Mouse (Mus musculus): Measurements from ENCODE around the gene Ankrd34a.

Gene Ankrd34a

GRCm38 (mm10) chr3:96578561-96579238, 17.7 kb upstream of the Ankrd34a start:
- in situ Hi-C loops (cut with MboI; ENCODE audit: low sequenced_read_pairs): no loop called here

GRCm38 (mm10) chr3:96579239-96579750, 17.1 kb upstream of the Ankrd34a start:
- in situ Hi-C loops (cut with MboI; ENCODE audit: low sequenced_read_pairs): no loop called here

- in situ Hi-C loops (cut with MboI; ENCODE audit: low sequenced_read_pairs): loop anchor here (5.0 kb wide), 1 partner anchor 33 kb away; no protein-coding TSS in a partner anchor
These were observed 16.5 kb upstream of the Ankrd34a start for GRCm38 (mm10) chr3:96579885-96580454.

- in situ Hi-C loops (cut with MboI; ENCODE audit: low sequenced_read_pairs): loop anchor here (5.0 kb wide), 1 partner anchor 34 kb away; no protein-coding TSS in a partner anchor
These were observed 15.3 kb upstream of the Ankrd34a start for GRCm38 (mm10) chr3:96581141-96581540.

- in situ Hi-C loops (cut with MboI; ENCODE audit: low sequenced_read_pairs): loop anchor here (5.0 kb wide), 1 partner anchor 35 kb away; no protein-coding TSS in a partner anchor
These were observed 14.5 kb upstream of the Ankrd34a start for GRCm38 (mm10) chr3:96581771-96582515.

- in situ Hi-C loops (cut with MboI; ENCODE audit: low sequenced_read_pairs): loop anchor here (5.0 kb wide), 1 partner anchor 36 kb away; no protein-coding TSS in a partner anchor
These were observed 13.1 kb upstream of the Ankrd34a start for GRCm38 (mm10) chr3:96583386-96583785.

GRCm38 (mm10) chr3:96590657-96591056, 5.8 kb upstream of the Ankrd34a start:
- in situ Hi-C loops (cut with MboI; ENCODE audit: low sequenced_read_pairs): no loop called here

GRCm38 (mm10) chr3:96593374-96593773, 3.1 kb upstream of the Ankrd34a start:
- in situ Hi-C loops (cut with MboI; ENCODE audit: low sequenced_read_pairs): no loop called here

- in situ Hi-C loops (cut with MboI; ENCODE audit: low sequenced_read_pairs): no loop called here
These were observed 2.5 kb upstream of the Ankrd34a start, which contains the start of gene Polr3gl for GRCm38 (mm10) chr3:96593790-96594560. Gene Polr3gl, minus strand, starts transcription at chr3:96594181.

- in situ Hi-C loops (cut with MboI; ENCODE audit: low sequenced_read_pairs): no loop called here
These were observed 1.6 kb upstream of the Ankrd34a start for GRCm38 (mm10) chr3:96594851-96595250.

GRCm38 (mm10) chr3:96595661-96596060, 775 bp upstream of the Ankrd34a start:
- in situ Hi-C loops (cut with MboI; ENCODE audit: low sequenced_read_pairs): no loop called here

GRCm38 (mm10) chr3:96596855-96597254, 419 bp downstream of the Ankrd34a start:
- in situ Hi-C loops (cut with MboI; ENCODE audit: low sequenced_read_pairs): no loop called here

- in situ Hi-C loops (cut with MboI; ENCODE audit: low sequenced_read_pairs): no loop called here
These were observed 1.0 kb downstream of the Ankrd34a start for GRCm38 (mm10) chr3:96597435-96597891.

GRCm38 (mm10) chr3:96598156-96599068, 2.0 kb downstream of the Ankrd34a start:
- in situ Hi-C loops (cut with MboI; ENCODE audit: low sequenced_read_pairs): no loop called here

- in situ Hi-C loops (cut with MboI; ENCODE audit: low sequenced_read_pairs): no loop called here
These were observed 2.6 kb downstream of the Ankrd34a start for GRCm38 (mm10) chr3:96599069-96599393.

GRCm38 (mm10) chr3:96599411-96599810, 3.0 kb downstream of the Ankrd34a start:
- in situ Hi-C loops (cut with MboI; ENCODE audit: low sequenced_read_pairs): no loop called here

GRCm38 (mm10) chr3:96600639-96601250, 4.3 kb downstream of the Ankrd34a start, which contains the start of gene Lix1l:
Gene Lix1l, plus strand, starts transcription at chr3:96601149.
- in situ Hi-C loops (cut with MboI; ENCODE audit: low sequenced_read_pairs): no loop called here

GRCm38 (mm10) chr3:96601251-96601787, 4.9 kb downstream of the Ankrd34a start:
- in situ Hi-C loops (cut with MboI; ENCODE audit: low sequenced_read_pairs): no loop called here
